Mouse (Mus musculus) midbrain, embryonic 12.5 days (tissue): ENCODE measurements around the gene C130026I21Rik. TPM values are rescaled to one million over a fixed set of nuclear protein-coding genes. Genes with fewer than 3 reads are reported as not detected.

Experiments used
- ATAC-seq: fragments of 200-750 bp; cut with Nextera tagmentation; 2 replicates; pipeline ENCODE4 v1.8.0; 2017; ENCODE audit warnings: low read depth, moderate TSS enrichment, moderate library complexity; ENCODE audit not compliant: low FRiP score
- H3K27ac ChIP-seq: fragments of 300-500 bp; sonication (generic); replicated peaks from 2 replicates; pipeline ENCODE4 v1.5.1; 2016; ENCODE audit warnings: mild to moderate bottlenecking
- H3K27me3 ChIP-seq: fragments of 300-500 bp; sonication (generic); 2 replicates; pipeline ENCODE4 v1.6.1; 2016; ENCODE audit warnings: mild to moderate bottlenecking
- H3K36me3 ChIP-seq: fragments of 300-500 bp; sonication (generic); 2 replicates; pipeline ENCODE4 v1.6.1; 2016
- H3K4me1 ChIP-seq: fragments of 300-500 bp; sonication (generic); 2 replicates; pipeline ENCODE4 v1.6.1; 2016
- H3K4me2 ChIP-seq: fragments of 300-500 bp; sonication (generic); replicated peaks from 2 replicates; pipeline ENCODE4 v1.6.1; 2016; ENCODE audit warnings: mild to moderate bottlenecking, moderate library complexity
- H3K4me3 ChIP-seq: fragments of 300-500 bp; sonication (generic); 2 replicates; pipeline ENCODE4 v1.5.1; 2016; ENCODE audit warnings: mild to moderate bottlenecking
- H3K9ac ChIP-seq: fragments of 300-500 bp; sonication (generic); replicated peaks from 2 replicates; pipeline ENCODE4 v1.6.1; 2016; ENCODE audit warnings: mild to moderate bottlenecking, moderate library complexity
- H3K9me3 ChIP-seq: fragments of 300-500 bp; sonication (generic); 2 replicates; pipeline ENCODE4 v1.6.1; 2016; ENCODE audit warnings: mild to moderate bottlenecking
- WGBS: fragments of 180-500 bp; shearing (Covaris S2); methylation state at CpG from one replicate; pipeline ENCODE4 v1.1.7; 2016; 5-methylcytosine and 5-hydroxymethylcytosine counted together
- microRNA-seq: library from miRNA; unstranded; fragments of <30 nt; microRNA quantifications from one replicate; pipeline ENCODE4, GENCODE M21; 2017
- polyA plus RNA-seq: library from polyadenylated mRNA; unstranded; fragments of >200 nt; fragmentation: Nextera tagmentation; extraction: Ambion mirVana; gene quantifications from 2 replicates; pipeline ENCODE4 v1.2.1, GENCODE M21; 2016

C130026I21Rik gene
- polyA plus RNA-seq, 1 experiment from 2014 or later = not detected

DNA sequence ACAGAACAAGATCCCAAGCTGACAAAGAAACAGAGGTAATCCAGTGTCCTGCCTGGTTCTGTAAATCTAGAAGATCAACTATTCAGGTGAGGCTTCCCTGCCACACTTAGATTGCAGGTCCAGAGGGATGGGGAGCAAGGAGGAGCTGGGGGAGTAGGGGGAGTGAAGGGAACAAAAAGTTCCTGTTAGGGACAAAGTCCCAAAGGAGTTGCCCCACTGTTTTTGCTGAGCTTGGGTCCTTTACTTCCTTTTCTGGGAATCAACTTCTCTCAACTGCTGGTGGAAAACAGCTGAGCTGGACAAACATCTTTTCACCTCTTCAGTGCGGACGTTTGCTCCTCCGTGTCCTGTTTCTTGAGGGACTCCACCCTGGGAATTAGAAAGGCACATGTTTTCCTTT is 324.4 kb downstream of the C130026I21Rik start:
- Histone ChIP-seq H3K9ac (no peak overlapping the region), H3K27ac (no peak overlapping the region), H3K4me1 (no peaks in the 10 kb centered on the region), H3K9me3 (no peaks in the 10 kb centered on the region), H3K4me3 (no peak overlapping the region), H3K4me2 (no peak overlapping the region), H3K27me3 (no peaks in the 10 kb centered on the region), H3K36me3 (no peaks in the 10 kb centered on the region)
- ATAC-seq = no peak
- 96% methylated on average over 3 of the region's 3 CpGs for WGBS

DNA sequence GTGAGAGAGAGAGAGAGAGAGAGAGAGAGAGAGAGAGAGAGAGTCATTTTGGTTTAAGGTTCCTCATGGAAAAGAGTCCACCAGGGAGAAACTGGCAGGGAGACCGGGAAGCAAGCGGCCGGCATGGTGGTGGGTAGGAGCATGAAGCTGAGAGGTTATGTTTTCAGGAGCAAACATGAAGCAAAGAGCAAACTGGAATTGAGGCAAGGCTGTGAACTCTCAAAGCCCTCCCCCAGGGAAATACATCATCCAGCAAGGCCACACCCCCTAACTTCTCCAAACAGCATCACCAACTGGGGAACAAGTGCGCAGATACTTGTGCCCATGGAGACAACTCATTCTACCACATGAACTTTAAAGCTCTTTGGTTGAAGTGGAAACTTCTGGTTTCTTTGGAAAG is 326.8 kb downstream of the C130026I21Rik start:
- WGBS = 97% methylated on average over 4 of the region's 4 CpGs
- no peaks in the 10 kb centered on the region for H3K4me1 ChIP-seq
- no peak for ATAC-seq

More for the DNA sequence above, 326.8 kb downstream of the C130026I21Rik start:
- Histone ChIP-seq H3K27ac (no peak overlapping the region), H3K9me3 (no peaks in the 10 kb centered on the region), H3K27me3 (no peaks in the 10 kb centered on the region), H3K36me3 (no peaks in the 10 kb centered on the region), H3K4me2 (no peak overlapping the region), H3K9ac (no peak overlapping the region), H3K4me3 (no peak overlapping the region)

Small RNA genes lying within 50 kb of the gene (microRNA-seq; reads per million reads assigned to microRNA genes)
- not detected for gene Gm27907

Other genes starting within 250 kb of the C130026I21Rik start
- not detected in 2 replicates for gene Gm10553, start 170.4 kb downstream of the C130026I21Rik start, polyA plus RNA-seq
- gene A530032D15Rik, start 160.7 kb downstream of the C130026I21Rik start, polyA plus RNA-seq = not detected in 2 replicates